Mouse (Mus musculus): ENCODE data around the gene Ssr2.

DNA sequence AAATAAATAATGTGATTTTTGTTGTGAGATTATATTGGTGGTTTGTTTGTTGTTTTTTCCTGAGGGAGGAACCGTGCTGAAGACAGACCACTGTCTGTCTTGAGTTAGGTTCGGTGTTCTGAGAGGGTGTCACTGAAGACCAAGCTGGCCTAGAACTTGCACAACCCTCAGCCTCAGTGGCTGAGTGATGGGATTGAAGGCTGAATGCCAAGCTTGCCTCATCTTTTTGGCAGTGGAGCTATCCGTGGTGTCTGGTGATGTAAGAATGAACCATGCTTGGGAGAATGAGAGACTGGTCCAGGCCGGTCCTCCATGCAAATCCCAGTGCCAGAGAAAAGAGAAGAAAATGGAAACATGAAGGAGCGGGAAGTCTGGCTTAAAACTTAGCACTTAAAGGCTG, 6.0 kb upstream of the Ssr2 start:
- TF ChIP-seq EP300 (IDR thresholded peaks at IDR 0.05) (no peak), CTCF (IDR thresholded peaks at IDR 0.05) (no peak)

Data from lung, postnatal 0 days (tissue).